Mouse (Mus musculus) G1E (cell line): Measurements from ENCODE around the gene Gm17581. TPM values are rescaled to one million over a fixed set of nuclear protein-coding genes. Genes with fewer than 3 reads are reported as not detected.
A peak's percentile ranks its signal among the peaks of the same experiment; 100 is the strongest.

Experiments used
- ATAC-seq: 2 replicates; pipeline ENCODE4 v1.8.0; 2016; ENCODE audit warnings: mild to moderate bottlenecking; ENCODE audit not compliant: insufficient number of reproducible peaks, poor library complexity, low FRiP score, severe bottlenecking; ENCODE audit errors: extremely low read depth
- DNase-seq: peaks from one replicate; pipeline ENCODE4 v3.0.0; 2012; ENCODE audit warnings: low spot score
- H3K27me3 ChIP-seq: 2 replicates; pipeline ENCODE4 v1.6.1; 2012; ENCODE audit warnings: mild to moderate bottlenecking, low read length, inconsistent platforms; ENCODE audit not compliant: insufficient read depth
- H3K36me3 ChIP-seq: replicated peaks from 2 replicates; pipeline ENCODE3; 2012; ENCODE audit warnings: mild to moderate bottlenecking, inconsistent platforms
- H3K4me1 ChIP-seq: 2 replicates; pipeline ENCODE4 v1.6.1; 2012; ENCODE audit warnings: low read depth, low read length, inconsistent platforms, mixed read lengths; ENCODE audit not compliant: insufficient read depth
- H3K4me3 ChIP-seq: 2 replicates; pipeline ENCODE4 v1.5.1; 2012; ENCODE audit warnings: low read depth, mild to moderate bottlenecking, inconsistent platforms, low read length, moderate library complexity, mixed read lengths
- H3K9me3 ChIP-seq: replicated peaks from 2 replicates; pipeline ENCODE4 v1.6.1; 2012; ENCODE audit warnings: inconsistent platforms
- CTCF ChIP-seq: IDR thresholded peaks from 2 replicates; pipeline ENCODE4 v1.5.1; 2012; ENCODE audit warnings: low read depth, low read length, inconsistent platforms, mixed read lengths
- GATA1 ChIP-seq: IDR thresholded peaks from 2 replicates; pipeline ENCODE4 v1.6.1; 2012; ENCODE audit warnings: borderline replicate concordance, low read length, inconsistent platforms, mixed read lengths
- GATA2 ChIP-seq: IDR thresholded peaks from 2 replicates; pipeline ENCODE4 v1.6.1; 2012; ENCODE audit warnings: low read depth, low read length, inconsistent platforms, borderline replicate concordance
- POLR2AphosphoS5 ChIP-seq: IDR thresholded peaks from 2 replicates; pipeline ENCODE4 v1.6.1; 2012; ENCODE audit warnings: low read depth, low read length, inconsistent platforms; ENCODE audit not compliant: insufficient replicate concordance
- TAL1 ChIP-seq: conservative IDR thresholded peaks from 2 replicates; pipeline ENCODE4 v1.6.1; 2012; ENCODE audit warnings: low read depth, low read length, inconsistent platforms, mixed read lengths
- polyA plus RNA-seq: library from polyadenylated mRNA; stranded (reverse); fragments of >175 nt; gene quantifications from 2 replicates; pipeline ENCODE4 v1.2.3, GENCODE M21; 2012
- total RNA-seq, 2 experiments: library from RNA; stranded (forward) in 1 of 2; stranded (reverse) in 1 of 2; fragments of 200-1000 nt in 1 of 2; fragments of >200 nt in 1 of 2; fragmentation: Nextera tagmentation in 1 of 2; gene quantifications; 2 replicates each; pipeline ENCODE4 v1.2.3; 2014 to 2017

Gm17581 gene
- total and polyA plus RNA-seq, 3 experiments: not detected

DNA sequence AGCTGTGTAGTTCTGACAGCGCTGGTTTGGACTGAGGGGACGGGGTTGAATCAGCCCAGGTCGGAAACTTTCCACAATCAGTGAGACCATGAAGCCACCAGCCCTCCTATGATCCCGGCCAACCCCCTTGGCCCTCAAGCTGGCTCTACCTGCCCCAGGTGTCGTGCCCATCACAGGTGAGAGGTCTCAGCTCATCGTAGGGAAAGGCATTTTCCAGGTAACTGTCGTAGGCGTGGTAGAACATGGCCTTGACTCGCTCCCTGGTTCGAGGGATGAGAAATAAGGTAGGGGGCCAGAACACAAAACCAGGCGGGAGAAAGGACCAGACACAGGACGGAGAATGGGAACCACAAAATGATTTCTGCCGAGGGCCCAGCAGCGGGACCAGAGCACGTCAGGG, 6.9 kb downstream of the Gm17581 start:
- Histone ChIP-seq H3K9me3 (no peaks in the 10 kb centered on the region), H3K27me3 (no peaks in the 10 kb centered on the region), H3K36me3 (peaks cover 32% of the 10 kb centered on the region), H3K4me1 (peaks cover 46% of the 10 kb centered on the region), H3K4me3 (peak overlapping the region; percentile 99)
- TF ChIP-seq TAL1 (no peak), POLR2AphosphoS5 (no peak), GATA2 (no peak), CTCF (no peak), GATA1 (no peak)
- ATAC-seq: no peak
- no peak for DNase-seq

DNA sequence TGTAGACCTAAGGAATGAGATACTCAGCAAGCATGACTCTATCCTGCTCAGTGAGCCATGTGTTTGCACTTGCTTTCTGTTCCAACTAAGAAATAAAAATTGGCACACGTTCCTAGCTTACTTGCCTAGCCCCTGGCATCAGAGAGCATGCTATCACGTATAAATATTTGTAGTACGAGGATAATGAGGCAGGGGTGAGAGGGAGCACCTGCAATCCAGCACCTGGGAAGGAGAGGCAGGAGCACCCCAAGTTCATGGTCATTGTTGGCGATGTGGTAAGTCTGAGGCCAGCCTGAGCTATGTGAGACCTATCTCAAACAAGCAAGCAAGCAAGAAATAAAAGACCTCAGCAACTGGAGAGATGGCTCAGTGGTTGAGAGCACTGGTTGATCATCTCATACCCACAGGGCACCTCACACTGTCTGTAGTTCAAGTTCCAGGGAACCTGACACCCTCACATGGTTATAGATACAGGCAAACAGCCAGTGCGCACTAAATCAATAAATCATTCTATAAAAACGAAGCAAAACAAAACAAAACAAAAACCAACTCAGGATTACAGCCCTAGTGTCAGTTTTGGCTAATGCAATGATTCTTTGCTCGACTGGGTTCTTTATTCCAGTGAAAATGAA, 7.8 kb downstream of the Gm17581 start:
- H3K4me1 ChIP-seq: peaks cover 42% of the 10 kb centered on the region
- H3K4me3 ChIP-seq: no peak overlapping the region
- no peaks in the 10 kb centered on the region for H3K9me3 ChIP-seq

GRCm38 (mm10) chr2:155726302-155726701, 9.4 kb downstream of the Gm17581 start:
- TF ChIP-seq POLR2AphosphoS5: no peak
- TF ChIP-seq CTCF: no peak
- no peak for TF ChIP-seq GATA1
- no peak for DNase-seq
- peaks cover 34% of the 10 kb centered on the region for H3K4me1 ChIP-seq
- peaks cover 55% of the 10 kb centered on the region for H3K36me3 ChIP-seq
- no peaks in the 10 kb centered on the region for H3K9me3 ChIP-seq
- no peak for ATAC-seq
- no peak overlapping the region for H3K4me3 ChIP-seq
- no peaks in the 10 kb centered on the region for H3K27me3 ChIP-seq

More for the DNA sequence above, 7.8 kb downstream of the Gm17581 start:
- Histone ChIP-seq H3K36me3 (peaks cover 41% of the 10 kb centered on the region), H3K27me3 (no peaks in the 10 kb centered on the region)
- DNase-seq (no peak), ATAC-seq (no peak)
- TF ChIP-seq CTCF: no peak
- no peak for TF ChIP-seq TAL1
- no peak for TF ChIP-seq GATA1
- no peak for TF ChIP-seq GATA2
- no peak for TF ChIP-seq POLR2AphosphoS5

GRCm38 (mm10) chr2:155724526-155724925, 11.1 kb downstream of the Gm17581 start:
- Histone ChIP-seq H3K27me3 (no peaks in the 10 kb centered on the region), H3K36me3 (peaks cover 70% of the 10 kb centered on the region), H3K4me1 (peaks cover 29% of the 10 kb centered on the region), H3K9me3 (no peaks in the 10 kb centered on the region), H3K4me3 (no peak overlapping the region)
- no peak for DNase-seq
- ATAC-seq: no peak
- no peak for TF ChIP-seq GATA1
- no peak for TF ChIP-seq CTCF
- no peak for TF ChIP-seq GATA2
- TF ChIP-seq POLR2AphosphoS5: no peak
- TF ChIP-seq TAL1: no peak

GRCm38 (mm10) chr2:155724036-155724435, 11.6 kb downstream of the Gm17581 start:
- ATAC-seq: no peak
- H3K36me3 ChIP-seq: peaks cover 75% of the 10 kb centered on the region
- H3K9me3 ChIP-seq: no peaks in the 10 kb centered on the region
- H3K27me3 ChIP-seq: no peaks in the 10 kb centered on the region
- no peak for TF ChIP-seq GATA1
- no peak for TF ChIP-seq POLR2AphosphoS5
- TF ChIP-seq CTCF: no peak
- no peak for TF ChIP-seq TAL1
- TF ChIP-seq GATA2: no peak
- no peak overlapping the region for H3K4me3 ChIP-seq
- peaks cover 24% of the 10 kb centered on the region for H3K4me1 ChIP-seq
- no peak for DNase-seq

- TF ChIP-seq GATA2 (no peak), GATA1 (no peak), POLR2AphosphoS5 (no peak), TAL1 (no peak), CTCF (no peak)
- Histone ChIP-seq H3K36me3 (peaks cover 92% of the 10 kb centered on the region), H3K4me1 (0 out of 2 replicates have a peak, but pooled peaks cover 4% of the 10 kb centered on the region), H3K9me3 (no peaks in the 10 kb centered on the region), H3K4me3 (no peak overlapping the region), H3K27me3 (no peaks in the 10 kb centered on the region)
- no peak for DNase-seq
- ATAC-seq: no peak
These were observed 15.1 kb downstream of the Gm17581 start for GRCm38 (mm10) chr2:155720585-155720984.
